Mouse (Mus musculus) forebrain, embryonic 12.5 days (tissue): ENCODE measurements at regions not wholly inside any gene's neighbourhood (a gene's known extent, or its start where the extent isn't known, plus 50 kb on each side); places are given as distances from the start of the nearest gene placed in this dataset.

Source experiments
- ATAC-seq: fragments of 200-750 bp; cut with Nextera tagmentation; 2 replicates; pipeline ENCODE4 v1.8.0; 2017; ENCODE audit warnings: moderate TSS enrichment; ENCODE audit not compliant: low FRiP score
- H3K27ac ChIP-seq: fragments of 300-500 bp; sonication (generic); 2 replicates; pipeline ENCODE4 v1.5.1; 2016; ENCODE audit warnings: mild to moderate bottlenecking
- H3K27me3 ChIP-seq: fragments of 300-500 bp; sonication (generic); 2 replicates; pipeline ENCODE4 v1.6.1; 2016; ENCODE audit warnings: mild to moderate bottlenecking
- H3K36me3 ChIP-seq: fragments of 300-500 bp; sonication (generic); replicated peaks from 2 replicates; pipeline ENCODE4 v1.6.1; 2016; ENCODE audit warnings: mild to moderate bottlenecking
- H3K4me1 ChIP-seq: fragments of 300-500 bp; sonication (generic); 2 replicates; pipeline ENCODE4 v1.6.1; 2016
- H3K4me2 ChIP-seq: fragments of 300-500 bp; sonication (generic); 2 replicates; pipeline ENCODE4 v1.6.1; 2016; ENCODE audit warnings: mild to moderate bottlenecking, moderate library complexity
- H3K4me3 ChIP-seq: fragments of 300-500 bp; sonication (generic); replicated peaks from 2 replicates; pipeline ENCODE4 v1.5.1; 2016; ENCODE audit warnings: mild to moderate bottlenecking
- H3K9ac ChIP-seq: fragments of 300-500 bp; sonication (generic); 2 replicates; pipeline ENCODE4 v1.6.1; 2016; ENCODE audit warnings: mild to moderate bottlenecking
- H3K9me3 ChIP-seq: fragments of 300-500 bp; sonication (generic); 2 replicates; pipeline ENCODE4 v1.6.1; 2016
- WGBS: fragments of 180-500 bp; shearing (Covaris S2); methylation state at CpG from one replicate; pipeline ENCODE4 v1.1.7; 2016; 5-methylcytosine and 5-hydroxymethylcytosine counted together

DNA sequence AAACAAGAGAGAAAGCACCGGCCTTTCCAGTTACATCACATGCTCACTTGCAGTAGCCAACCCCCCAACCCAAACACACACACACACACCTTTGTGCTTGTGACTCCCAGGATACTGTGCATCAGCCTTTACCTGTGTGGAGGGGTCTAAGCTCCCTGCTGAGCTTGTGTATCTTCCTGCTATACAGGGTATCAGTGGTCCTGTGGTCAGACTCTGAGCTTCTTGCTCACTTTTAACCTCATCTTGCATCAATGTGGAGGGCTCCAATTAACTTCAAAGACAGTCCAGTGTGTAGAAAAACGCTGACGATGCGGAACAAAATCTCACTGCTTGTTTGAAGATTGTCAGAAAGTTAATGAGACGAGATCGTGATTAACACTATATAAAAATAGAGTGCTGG lies 71.4 kb upstream of the Gypa start:
- H3K27ac ChIP-seq = no peak overlapping the region
- no peaks in the 10 kb centered on the region for H3K27me3 ChIP-seq
- no peak overlapping the region for H3K9ac ChIP-seq
- no peaks in the 10 kb centered on the region for H3K9me3 ChIP-seq
- H3K4me1 ChIP-seq = no peaks in the 10 kb centered on the region
- no peak overlapping the region for H3K4me2 ChIP-seq
- H3K36me3 ChIP-seq = no peaks in the 10 kb centered on the region
- no peak overlapping the region for H3K4me3 ChIP-seq
- ATAC-seq = no peak
- WGBS = 83% methylated on average over 6 of the region's 6 CpGs

DNA sequence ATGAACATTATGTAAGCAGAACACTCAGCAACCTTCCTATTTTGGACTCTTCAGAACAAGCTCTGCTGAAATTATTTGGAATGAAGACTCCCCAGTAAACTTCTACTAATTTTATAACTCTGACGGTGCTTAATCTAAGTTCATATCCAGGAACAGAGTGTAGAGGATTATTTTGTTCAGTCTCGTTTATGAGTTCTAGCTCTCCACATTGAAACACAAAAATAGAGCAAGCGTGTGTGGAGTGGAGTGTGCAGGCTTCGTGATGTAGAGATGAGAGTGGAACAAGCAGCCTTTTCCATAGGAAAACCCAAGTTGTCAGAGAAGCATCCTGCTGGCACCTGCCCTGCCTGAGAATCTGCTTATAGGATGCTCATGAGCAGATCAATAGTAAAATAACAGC lies 77.5 kb upstream of the Gypa start:
- no peaks in the 10 kb centered on the region for H3K27me3 ChIP-seq
- H3K4me2 ChIP-seq = no peak overlapping the region
- H3K4me1 ChIP-seq = no peaks in the 10 kb centered on the region
- no peak overlapping the region for H3K4me3 ChIP-seq
- H3K9ac ChIP-seq = no peak overlapping the region
- ATAC-seq = no peak
- no peak overlapping the region for H3K27ac ChIP-seq
- H3K36me3 ChIP-seq = no peaks in the 10 kb centered on the region
- H3K9me3 ChIP-seq = no peaks in the 10 kb centered on the region
- WGBS = 90% methylated on average over 4 of the region's 4 CpGs

DNA sequence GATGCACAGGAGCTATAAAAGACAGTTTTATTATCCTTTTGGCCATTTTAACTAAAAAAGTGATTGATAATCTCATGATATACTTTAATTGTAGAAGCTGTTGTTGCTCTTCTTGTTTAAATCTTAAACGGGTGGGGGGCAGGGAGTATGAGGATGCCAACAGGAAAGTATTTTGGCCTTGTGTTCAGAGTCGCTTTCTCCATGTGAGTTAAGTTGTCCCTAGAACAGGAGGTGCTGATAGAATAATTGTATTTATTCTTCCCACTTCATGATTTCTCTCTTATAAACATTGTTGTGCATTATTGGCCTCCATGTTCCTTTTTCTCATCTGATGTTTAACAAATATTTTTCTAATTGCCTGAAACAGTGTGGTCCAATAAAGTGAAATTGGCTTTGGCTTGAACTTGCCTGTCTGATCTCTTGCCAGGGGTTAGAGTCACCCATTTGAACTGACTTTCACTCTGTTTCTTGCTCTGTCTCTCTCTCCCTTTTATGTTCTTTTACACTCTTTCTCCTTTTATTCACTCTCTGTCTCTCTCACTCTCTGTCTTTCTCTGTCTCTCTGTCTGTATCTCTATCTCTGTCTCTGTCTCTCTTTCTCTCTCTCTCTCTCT lies 93.9 kb upstream of the Gypa start:
- Histone ChIP-seq H3K27me3 (no peaks in the 10 kb centered on the region), H3K36me3 (no peaks in the 10 kb centered on the region), H3K4me2 (no peak overlapping the region), H3K27ac (no peak overlapping the region), H3K4me1 (no peaks in the 10 kb centered on the region), H3K4me3 (no peak overlapping the region), H3K9me3 (no peaks in the 10 kb centered on the region), H3K9ac (no peak overlapping the region)
- 86% methylated on average over 2 of the region's 2 CpGs for WGBS
- no peak for ATAC-seq

DNA sequence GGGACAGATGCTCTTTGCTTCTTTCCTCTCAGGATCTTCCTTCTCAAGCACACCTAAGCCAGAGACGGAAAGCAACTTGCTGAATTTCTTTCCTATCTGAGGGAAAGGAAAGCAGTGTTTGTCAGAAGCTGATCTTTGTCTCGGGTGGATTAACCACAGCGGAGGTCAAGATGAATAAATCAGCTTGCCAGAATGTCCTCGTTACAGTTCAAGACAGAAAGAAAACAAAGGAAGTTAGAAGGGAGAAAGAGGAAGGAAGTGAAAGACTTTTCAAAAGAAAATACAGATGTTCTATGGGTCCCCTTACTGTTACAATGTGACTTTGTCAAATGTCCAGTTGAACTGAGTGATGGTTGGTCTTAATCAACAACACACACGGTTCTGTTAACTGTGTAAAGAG lies 98.6 kb upstream of the Gypa start:
- no peaks in the 10 kb centered on the region for H3K36me3 ChIP-seq
- H3K4me3 ChIP-seq = no peak overlapping the region
- H3K9ac ChIP-seq = no peak overlapping the region
- WGBS = 51% methylated on average over 5 of the region's 5 CpGs
- no peaks in the 10 kb centered on the region for H3K4me1 ChIP-seq
- H3K9me3 ChIP-seq = no peaks in the 10 kb centered on the region
- no peaks in the 10 kb centered on the region for H3K27me3 ChIP-seq
- no peak overlapping the region for H3K27ac ChIP-seq
- no peak for ATAC-seq
- no peak overlapping the region for H3K4me2 ChIP-seq

DNA sequence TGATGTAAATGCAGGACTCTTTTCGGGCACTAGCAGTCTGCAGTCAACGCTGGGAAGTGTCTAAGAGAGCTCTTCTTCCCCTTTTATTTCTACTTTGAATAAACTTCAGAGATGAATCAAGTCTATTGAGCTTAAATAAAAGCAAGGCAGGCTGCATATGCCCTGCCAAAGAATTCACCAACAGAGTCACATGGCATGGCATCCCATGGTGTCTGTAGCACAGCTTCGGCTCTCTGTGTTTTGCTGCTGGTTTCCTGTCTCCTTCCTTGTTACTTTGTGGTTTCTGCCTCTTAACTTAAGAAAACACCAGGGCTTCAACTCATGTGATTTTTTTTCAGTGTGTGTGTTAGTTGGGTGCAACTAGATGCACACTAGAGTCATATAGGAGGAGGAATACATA lies 100.5 kb upstream of the Gypa start:
- H3K27me3 ChIP-seq = no peaks in the 10 kb centered on the region
- H3K4me2 ChIP-seq = no peak overlapping the region
- no peak for ATAC-seq
- no peaks in the 10 kb centered on the region for H3K36me3 ChIP-seq
- H3K9me3 ChIP-seq = no peaks in the 10 kb centered on the region
- H3K4me3 ChIP-seq = no peak overlapping the region
- WGBS = 74% methylated on average over 3 of the region's 3 CpGs
- no peaks in the 10 kb centered on the region for H3K4me1 ChIP-seq
- H3K27ac ChIP-seq = no peak overlapping the region
- H3K9ac ChIP-seq = no peak overlapping the region

DNA sequence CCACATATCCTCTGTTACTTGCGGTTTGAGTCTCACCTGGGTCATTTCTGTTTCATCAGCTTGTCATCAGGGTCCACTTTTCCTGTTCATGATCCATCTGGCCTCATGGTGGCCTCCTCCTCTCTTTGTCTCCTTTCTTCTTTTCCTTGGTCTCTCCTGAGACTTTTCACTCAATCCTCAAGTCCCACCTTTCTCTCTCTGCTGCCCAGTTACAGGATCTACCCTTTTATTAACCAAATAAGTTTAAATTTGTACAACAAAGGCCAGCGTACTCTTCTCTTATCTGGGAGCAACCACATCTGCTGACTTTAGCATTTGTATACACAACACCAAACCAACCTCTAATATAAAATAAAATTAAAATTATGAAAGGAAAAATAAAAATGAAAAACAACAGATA lies 124.4 kb upstream of the Gypa start:
- Histone ChIP-seq H3K27me3 (no peaks in the 10 kb centered on the region), H3K27ac (no peak overlapping the region), H3K36me3 (no peaks in the 10 kb centered on the region), H3K4me2 (no peak overlapping the region), H3K9me3 (no peaks in the 10 kb centered on the region), H3K9ac (no peak overlapping the region), H3K4me1 (no peaks in the 10 kb centered on the region), H3K4me3 (no peak overlapping the region)
- ATAC-seq = no peak
- 93% methylated on average over 2 of the region's 2 CpGs for WGBS

DNA sequence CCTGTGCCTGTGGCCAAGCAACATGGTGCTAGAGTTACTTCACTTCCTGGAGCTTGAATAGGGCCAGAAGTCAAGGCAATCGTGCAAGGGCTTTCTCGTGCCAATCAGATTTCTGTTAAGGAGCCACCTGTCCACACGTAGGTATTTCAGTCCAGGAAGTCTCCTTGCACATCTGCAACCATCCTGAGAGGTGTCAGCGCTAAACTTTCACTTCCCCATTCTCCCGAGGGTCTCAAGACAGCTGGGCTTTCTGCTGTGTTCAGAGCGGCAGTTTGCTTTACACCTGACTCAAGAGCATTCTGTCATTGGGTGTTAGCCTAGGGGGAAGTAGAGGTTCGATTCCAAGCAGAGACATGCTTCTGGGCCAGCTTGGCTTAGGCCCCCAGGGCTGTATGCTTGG lies 129.5 kb upstream of the Gypa start:
- 91% methylated on average over 7 of the region's 7 CpGs for WGBS
- Histone ChIP-seq H3K4me1 (no peaks in the 10 kb centered on the region), H3K9ac (no peak overlapping the region), H3K4me3 (no peak overlapping the region), H3K4me2 (no peak overlapping the region), H3K27me3 (no peaks in the 10 kb centered on the region), H3K36me3 (no peaks in the 10 kb centered on the region), H3K9me3 (no peaks in the 10 kb centered on the region), H3K27ac (no peak overlapping the region)
- ATAC-seq = no peak

DNA sequence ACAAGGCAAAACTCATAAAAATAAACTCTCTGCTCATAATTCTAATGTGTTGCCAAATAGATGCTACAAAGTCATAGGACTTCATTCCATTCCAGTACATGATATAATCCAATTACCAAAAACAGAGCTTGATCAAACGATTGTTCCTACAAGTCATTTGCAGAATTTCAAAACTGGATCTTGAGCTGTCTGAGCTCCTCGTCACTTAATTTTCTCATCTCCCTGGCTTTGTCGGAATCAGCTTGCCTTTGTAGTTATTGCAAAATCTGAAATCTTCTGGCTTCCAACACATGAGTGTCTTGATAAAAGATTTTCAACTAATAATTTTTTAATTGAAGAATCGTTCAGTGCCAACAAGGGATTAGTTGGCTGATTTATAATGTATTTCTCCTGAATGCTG lies 150.3 kb upstream of the Gypa start:
- H3K4me3 ChIP-seq = no peak overlapping the region
- 91% methylated on average over 4 of the region's 4 CpGs for WGBS

DNA sequence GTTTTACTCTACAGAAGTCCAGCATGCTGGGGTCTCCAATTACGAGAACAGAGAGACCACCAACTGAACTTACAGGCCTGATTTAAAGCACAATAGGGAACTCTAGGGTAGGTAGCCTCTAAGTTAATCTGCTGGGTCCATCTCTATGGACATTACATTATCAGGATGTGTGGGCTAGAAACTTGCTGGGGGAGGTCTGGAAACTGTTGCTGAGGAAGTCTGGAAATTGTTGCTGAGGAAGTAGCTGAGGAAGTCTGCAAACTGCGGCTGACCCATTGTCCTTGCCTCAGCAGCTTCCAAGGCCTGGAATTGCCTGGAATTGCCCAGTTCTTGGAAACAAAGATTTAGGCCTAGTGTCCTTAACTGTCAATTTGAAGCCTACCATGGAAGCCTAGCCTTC lies 155.7 kb upstream of the Gypa start:
- no peak overlapping the region for H3K4me3 ChIP-seq
- 71% methylated on average over 2 of the region's 2 CpGs for WGBS
- H3K9me3 ChIP-seq = no peaks in the 10 kb centered on the region
- H3K36me3 ChIP-seq = no peaks in the 10 kb centered on the region
- no peak overlapping the region for H3K9ac ChIP-seq
- no peak for ATAC-seq
- no peaks in the 10 kb centered on the region for H3K27me3 ChIP-seq
- no peak overlapping the region for H3K4me2 ChIP-seq
- no peak overlapping the region for H3K27ac ChIP-seq
- no peaks in the 10 kb centered on the region for H3K4me1 ChIP-seq

More for the DNA sequence above, 150.3 kb upstream of the Gypa start:
- Histone ChIP-seq H3K4me1 (no peaks in the 10 kb centered on the region), H3K27ac (no peak overlapping the region), H3K27me3 (no peaks in the 10 kb centered on the region), H3K9me3 (no peaks in the 10 kb centered on the region), H3K9ac (no peak overlapping the region), H3K36me3 (no peaks in the 10 kb centered on the region), H3K4me2 (no peak overlapping the region)
- no peak for ATAC-seq

DNA sequence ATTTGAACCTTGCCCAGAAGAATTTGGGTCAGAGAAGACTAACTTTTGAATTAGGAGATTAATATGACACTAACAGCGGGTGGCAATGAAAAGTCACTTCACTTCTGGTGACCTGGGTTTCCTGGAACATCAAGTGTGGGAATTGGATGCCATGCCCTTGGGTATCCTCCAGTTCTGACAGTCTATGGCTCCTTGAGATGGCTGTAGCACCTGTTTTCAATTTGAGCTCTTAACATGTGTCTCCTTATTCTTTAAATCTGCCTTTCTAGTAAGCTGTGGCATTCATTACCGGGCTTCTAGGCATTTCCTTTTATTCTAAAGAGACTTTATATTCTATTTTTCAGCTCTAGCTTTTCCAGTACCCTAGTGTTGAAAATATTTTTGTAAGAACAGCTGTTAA lies 164.9 kb upstream of the Gypa start:
- no peak overlapping the region for H3K4me3 ChIP-seq
- H3K27ac ChIP-seq = no peak overlapping the region
- ATAC-seq = no peak
- H3K4me2 ChIP-seq = no peak overlapping the region
- 86% methylated on average over 2 of the region's 2 CpGs for WGBS
- no peaks in the 10 kb centered on the region for H3K4me1 ChIP-seq
- no peak overlapping the region for H3K9ac ChIP-seq
- no peaks in the 10 kb centered on the region for H3K9me3 ChIP-seq
- no peaks in the 10 kb centered on the region for H3K36me3 ChIP-seq
- no peaks in the 10 kb centered on the region for H3K27me3 ChIP-seq

DNA sequence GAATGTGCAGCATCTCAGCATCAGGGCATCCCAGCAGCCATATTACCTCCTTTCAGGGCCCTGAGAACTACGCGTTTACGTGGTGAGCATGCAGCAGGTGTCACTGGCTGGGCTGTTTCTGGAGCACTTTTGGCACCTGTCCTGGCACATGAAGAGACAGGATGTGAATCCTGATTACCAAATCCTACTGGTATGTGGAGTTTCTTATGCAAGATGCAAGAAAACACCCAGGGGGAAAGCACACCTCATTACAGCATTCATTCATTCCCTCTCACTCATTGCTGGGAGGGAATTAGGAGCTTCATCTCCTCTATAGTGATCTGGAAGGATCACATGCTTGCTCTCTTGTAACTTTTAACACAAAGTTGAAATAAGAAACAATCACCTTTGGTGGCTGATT lies 167.7 kb upstream of the Gypa start:
- H3K27ac ChIP-seq = no peak overlapping the region
- no peaks in the 10 kb centered on the region for H3K36me3 ChIP-seq
- 95% methylated on average over 3 of the region's 3 CpGs for WGBS
- no peaks in the 10 kb centered on the region for H3K27me3 ChIP-seq
- no peaks in the 10 kb centered on the region for H3K9me3 ChIP-seq
- no peaks in the 10 kb centered on the region for H3K4me1 ChIP-seq
- no peak overlapping the region for H3K4me3 ChIP-seq
- ATAC-seq = no peak
- no peak overlapping the region for H3K9ac ChIP-seq
- H3K4me2 ChIP-seq = no peak overlapping the region

DNA sequence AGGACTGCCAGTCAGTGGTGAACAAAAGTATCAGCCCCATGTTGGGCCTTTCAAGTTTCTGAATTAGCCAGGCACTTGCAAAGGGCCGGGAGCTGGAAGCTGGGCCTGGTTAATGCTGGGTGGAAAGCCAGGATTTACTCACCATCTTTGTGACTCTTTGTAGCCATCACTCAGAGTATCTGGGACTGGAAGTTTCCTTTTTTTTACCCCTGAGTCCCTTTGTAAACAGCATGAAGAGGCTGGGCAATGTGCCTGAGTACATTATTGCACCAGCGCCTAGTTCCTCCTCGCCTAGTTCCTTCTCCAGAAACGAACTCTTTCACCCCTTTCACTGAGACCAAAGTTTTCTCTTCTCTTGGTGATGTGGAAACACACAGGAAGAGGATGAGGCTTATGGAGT lies 168.4 kb upstream of the Gypa start:
- ATAC-seq = no peak
- WGBS = 56% methylated on average over 4 of the region's 4 CpGs

DNA sequence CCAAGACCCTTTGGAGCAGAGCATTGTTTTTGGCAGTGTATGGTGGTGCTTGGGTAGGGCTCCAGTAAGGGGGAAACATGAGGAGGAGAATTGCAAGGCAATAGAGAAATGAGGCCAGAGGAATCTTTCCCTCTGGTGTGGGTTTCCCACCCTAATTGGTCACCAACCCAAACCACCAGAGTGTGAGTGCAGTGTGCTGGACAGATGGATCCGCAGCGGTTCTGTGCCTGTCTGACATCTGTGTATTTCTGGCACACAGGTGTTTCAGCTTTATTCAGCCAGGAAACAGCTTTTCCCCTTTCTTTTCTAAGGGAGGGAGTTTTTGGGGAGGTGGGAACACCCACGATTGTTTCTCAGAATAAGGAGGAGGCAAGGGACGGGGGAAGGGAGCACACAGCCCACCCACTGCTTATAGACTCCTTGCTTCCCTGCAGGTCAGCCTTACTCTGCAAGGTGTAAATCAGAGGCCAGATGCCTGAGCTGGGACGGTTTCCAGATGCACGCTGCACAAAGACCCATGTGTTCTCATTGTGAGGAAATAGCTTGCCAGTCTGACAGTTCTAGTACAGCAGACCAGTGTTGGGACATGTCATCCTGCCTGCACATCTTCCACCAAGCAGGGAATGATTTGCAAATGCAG lies 175.2 kb upstream of the Gypa start:
- no peaks in the 10 kb centered on the region for H3K36me3 ChIP-seq
- no peak for ATAC-seq
- peak overlapping the region; percentile 33; the same call in 1 of the 2 replicates for H3K9ac ChIP-seq
- no peak overlapping the region for H3K4me2 ChIP-seq
- 47% methylated on average over 6 of the region's 6 CpGs for WGBS
- no peaks in the 10 kb centered on the region for H3K9me3 ChIP-seq
- peaks cover 24% of the 10 kb centered on the region for H3K4me1 ChIP-seq
- H3K4me3 ChIP-seq = no peak overlapping the region
- no peak overlapping the region for H3K27ac ChIP-seq
- peaks cover 30% of the 10 kb centered on the region for H3K27me3 ChIP-seq

More for the DNA sequence above, 168.4 kb upstream of the Gypa start:
- Histone ChIP-seq H3K9me3 (no peaks in the 10 kb centered on the region), H3K4me2 (no peak overlapping the region), H3K9ac (no peak overlapping the region), H3K36me3 (no peaks in the 10 kb centered on the region), H3K27me3 (no peaks in the 10 kb centered on the region), H3K4me1 (no peaks in the 10 kb centered on the region), H3K27ac (no peak overlapping the region), H3K4me3 (no peak overlapping the region)
